Mouse (Mus musculus): ENCODE measurements around the gene Hrk. TPM values are rescaled to one million over a fixed set of nuclear protein-coding genes. Genes with fewer than 3 reads are reported as not detected.

The Hrk gene
- polyA plus RNA-seq, 1 experiment from 2014 or later = 0.33 TPM

DNA sequence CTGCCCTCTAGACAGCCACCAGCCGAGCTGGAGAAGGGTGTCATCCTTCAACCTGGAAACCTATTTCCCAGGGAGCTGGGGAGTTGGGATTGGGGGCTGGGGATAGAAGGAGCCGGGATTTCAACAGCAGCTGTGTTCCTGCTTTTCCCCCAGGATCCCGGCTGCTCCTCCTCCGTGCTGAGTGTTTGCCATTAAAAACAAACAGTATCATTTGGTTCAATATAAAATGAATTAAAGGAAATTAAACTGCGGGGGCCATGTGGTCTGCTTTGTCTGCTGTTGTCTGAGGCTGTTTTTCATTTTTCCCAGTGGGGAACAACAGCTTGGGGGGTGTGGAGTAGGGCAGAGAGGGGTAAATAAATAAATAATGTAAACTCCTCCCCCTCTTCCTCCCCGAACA is 53.0 kb downstream of the Hrk start:
- WGBS = 32% methylated on average over 6 of the region's 6 CpGs
- no peak for DNase-seq (ENCODE audit: low spot score)
- no peaks in the 10 kb centered on the region for H3K27me3 ChIP-seq (replicated peaks; ENCODE audit: insufficient read depth, low read length)

GRCm38 (mm10) chr5:118223142-118223757 is 58.8 kb downstream of the Hrk start:
- Histone ChIP-seq H3K4me3 (ENCODE audit: low read depth, low read length) (no peak overlapping the region), H3K27me3 (replicated peaks; ENCODE audit: insufficient read depth, low read length) (no peaks in the 10 kb centered on the region), H3K4me2 (replicated peaks; ENCODE audit: low read depth, low read length) (no peak overlapping the region), H3K9me3 (ENCODE audit: low read length) (no peaks in the 10 kb centered on the region), H3K36me3 (ENCODE audit: insufficient read depth, low read length) (no peaks in the 10 kb centered on the region), H3K27ac (ENCODE audit: low read length) (no peak overlapping the region), H3K4me1 (ENCODE audit: insufficient read depth, low read depth, low read length) (no peaks in the 10 kb centered on the region), H3K9ac (replicated peaks; ENCODE audit: low read depth) (no peak overlapping the region)
- DNase-seq (ENCODE audit: low spot score) (no peak), ATAC-seq (no peak)
- 42% methylated on average over 9 of the region's 9 CpGs for WGBS
- TF ChIP-seq CTCF (IDR thresholded peaks at IDR 0.05) (no peak), EP300 (IDR thresholded peaks at IDR 0.05) (no peak)

More for the DNA sequence above, 53.0 kb downstream of the Hrk start:
- H3K4me1 ChIP-seq (ENCODE audit: insufficient read depth, low read depth, low read length) = 0 out of 2 replicates have a peak, but pooled peaks cover 3% of the 10 kb centered on the region
- no peaks in the 10 kb centered on the region for H3K36me3 ChIP-seq (ENCODE audit: insufficient read depth, low read length)
- H3K27ac ChIP-seq (ENCODE audit: low read length) = no peak overlapping the region
- TF ChIP-seq CTCF (IDR thresholded peaks at IDR 0.05) (no peak), EP300 (IDR thresholded peaks at IDR 0.05) (no peak)
- H3K4me3 ChIP-seq (ENCODE audit: low read depth, low read length) = no peak overlapping the region
- no peaks in the 10 kb centered on the region for H3K9me3 ChIP-seq (ENCODE audit: low read length)
- ATAC-seq = no peak
- H3K4me2 ChIP-seq (replicated peaks; ENCODE audit: low read depth, low read length) = no peak overlapping the region
- no peak overlapping the region for H3K9ac ChIP-seq (replicated peaks; ENCODE audit: low read depth)

- Histone ChIP-seq H3K27ac (ENCODE audit: low read length) (no peak overlapping the region), H3K9ac (replicated peaks; ENCODE audit: low read depth) (no peak overlapping the region), H3K4me1 (ENCODE audit: insufficient read depth, low read depth, low read length) (no peaks in the 10 kb centered on the region), H3K4me2 (replicated peaks; ENCODE audit: low read depth, low read length) (no peak overlapping the region), H3K36me3 (ENCODE audit: insufficient read depth, low read length) (no peaks in the 10 kb centered on the region), H3K27me3 (replicated peaks; ENCODE audit: insufficient read depth, low read length) (no peaks in the 10 kb centered on the region), H3K4me3 (ENCODE audit: low read depth, low read length) (no peak overlapping the region), H3K9me3 (ENCODE audit: low read length) (no peaks in the 10 kb centered on the region)
- 91% methylated on average over 13 of the region's 13 CpGs for WGBS
- ATAC-seq = no peak
- no peak for TF ChIP-seq EP300 (IDR thresholded peaks at IDR 0.05)
- no peak for TF ChIP-seq CTCF (IDR thresholded peaks at IDR 0.05)
- no peak for DNase-seq (ENCODE audit: low spot score)
These were observed 65.7 kb downstream of the Hrk start for GRCm38 (mm10) chr5:118230071-118230611.

DNA sequence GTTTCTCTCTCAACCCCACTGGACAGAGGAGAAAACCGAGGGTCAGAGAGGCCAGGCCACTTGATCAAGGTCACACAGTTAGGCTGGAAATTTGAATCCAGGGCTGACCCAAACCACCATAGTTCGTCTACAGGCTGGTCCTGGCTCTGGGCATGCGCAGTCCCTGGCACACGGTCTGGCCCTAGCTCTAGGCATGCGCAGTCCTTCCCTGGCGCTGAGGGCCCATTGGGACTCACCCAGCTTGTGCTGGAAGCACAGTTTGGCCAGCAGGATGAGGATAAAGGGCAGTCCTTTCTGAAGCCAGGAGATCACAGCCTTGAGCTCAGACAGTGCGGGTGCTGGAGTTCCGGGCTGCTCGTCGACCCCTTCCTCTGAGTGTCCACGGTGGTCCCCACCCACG is 72.4 kb downstream of the Hrk start:
- TF ChIP-seq CTCF (IDR thresholded peaks at IDR 0.05) (no peak), EP300 (IDR thresholded peaks at IDR 0.05) (no peak)
- no peak for ATAC-seq

More for the DNA sequence above, 72.4 kb downstream of the Hrk start:
- DNase-seq (ENCODE audit: low spot score) = no peak
- H3K4me3 ChIP-seq (ENCODE audit: low read depth, low read length) = no peak overlapping the region
- no peak overlapping the region for H3K27ac ChIP-seq (ENCODE audit: low read length)
- no peak overlapping the region for H3K9ac ChIP-seq (replicated peaks; ENCODE audit: low read depth)
- 88% methylated on average over 6 of the region's 12 CpGs for WGBS
- H3K4me2 ChIP-seq (replicated peaks; ENCODE audit: low read depth, low read length) = no peak overlapping the region
- no peaks in the 10 kb centered on the region for H3K27me3 ChIP-seq (replicated peaks; ENCODE audit: insufficient read depth, low read length)
- no peaks in the 10 kb centered on the region for H3K9me3 ChIP-seq (ENCODE audit: low read length)
- no peaks in the 10 kb centered on the region for H3K4me1 ChIP-seq (ENCODE audit: insufficient read depth, low read depth, low read length)
- H3K36me3 ChIP-seq (ENCODE audit: insufficient read depth, low read length) = no peaks in the 10 kb centered on the region

Other genes with a start within 250 kb of the Hrk start
- 18.8 and 19.8 TPM in 2 replicates for gene Fbxo21, start 187.9 kb upstream of the Hrk start, polyA plus RNA-seq (2015; fragmentation: Nextera tagmentation; extraction: Ambion mirVana)
- 1.5 and 1.6 TPM in 2 replicates for gene Tesc, start 136.9 kb upstream of the Hrk start, polyA plus RNA-seq (2015; fragmentation: Nextera tagmentation; extraction: Ambion mirVana)
- 27.9 and 31.0 TPM in 2 replicates for gene Fbxw8, start 9.2 kb upstream of the Hrk start, polyA plus RNA-seq (2015; fragmentation: Nextera tagmentation; extraction: Ambion mirVana)
- 0.14 and 0.23 TPM in 2 replicates for gene Rnft2, start 80.5 kb downstream of the Hrk start, polyA plus RNA-seq (2015; fragmentation: Nextera tagmentation; extraction: Ambion mirVana)
- gene 2410131K14Rik, start 80.6 kb downstream of the Hrk start, polyA plus RNA-seq (2015; fragmentation: Nextera tagmentation; extraction: Ambion mirVana) = 4.5 and 4.9 TPM in 2 replicates

Data from lung, postnatal 0 days (tissue).